Mouse (Mus musculus): ENCODE data around the gene Mef2d.

Mef2d gene

GRCm38 (mm10) chr3:88181374-88181773 is 39.2 kb downstream of the Mef2d start:
- DNase-seq (ENCODE audit: low spot score) = no peak

DNA sequence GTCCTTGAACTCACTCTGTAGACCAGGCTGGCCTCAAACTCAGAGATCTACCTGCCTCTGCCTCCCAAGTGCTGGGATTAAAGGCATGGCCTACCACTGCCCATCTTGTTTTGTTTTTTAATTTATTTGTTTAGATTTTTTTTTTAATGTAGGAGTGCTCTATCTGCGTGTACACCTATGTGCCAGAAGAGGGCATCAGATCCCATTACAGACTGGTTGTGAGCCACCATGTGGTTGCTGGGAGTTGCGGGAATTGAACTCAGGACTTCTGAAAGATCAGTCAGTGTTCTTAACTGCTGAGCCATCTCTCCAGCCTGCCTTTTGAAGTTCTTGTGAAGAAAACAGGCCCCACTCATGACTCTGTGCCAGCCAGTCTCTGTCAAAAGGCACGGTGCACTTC is 44.3 kb downstream of the Mef2d start:
- no peak for DNase-seq (ENCODE audit: low spot score)

DNA sequence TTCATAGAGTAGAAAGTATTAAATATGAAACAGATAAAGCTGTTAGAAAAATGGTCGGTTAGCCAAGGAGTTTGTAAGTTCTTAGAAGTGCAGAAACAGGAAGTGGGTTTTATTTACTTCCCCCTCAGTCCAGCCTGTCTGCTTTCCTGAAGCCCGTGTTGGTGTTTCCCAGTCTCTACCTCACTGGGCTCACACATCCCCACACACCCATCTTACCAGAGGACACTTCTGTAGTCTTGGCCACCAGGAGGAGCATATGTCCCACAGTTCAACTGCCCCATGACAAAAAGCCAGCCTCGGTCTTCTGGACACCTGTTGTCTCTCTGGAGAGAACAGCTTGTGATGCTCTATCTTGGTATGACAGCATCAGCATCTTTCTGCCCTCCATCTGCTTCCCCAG is 49.0 kb downstream of the Mef2d start:
- DNase-seq (ENCODE audit: low spot score) = no peak

DNA sequence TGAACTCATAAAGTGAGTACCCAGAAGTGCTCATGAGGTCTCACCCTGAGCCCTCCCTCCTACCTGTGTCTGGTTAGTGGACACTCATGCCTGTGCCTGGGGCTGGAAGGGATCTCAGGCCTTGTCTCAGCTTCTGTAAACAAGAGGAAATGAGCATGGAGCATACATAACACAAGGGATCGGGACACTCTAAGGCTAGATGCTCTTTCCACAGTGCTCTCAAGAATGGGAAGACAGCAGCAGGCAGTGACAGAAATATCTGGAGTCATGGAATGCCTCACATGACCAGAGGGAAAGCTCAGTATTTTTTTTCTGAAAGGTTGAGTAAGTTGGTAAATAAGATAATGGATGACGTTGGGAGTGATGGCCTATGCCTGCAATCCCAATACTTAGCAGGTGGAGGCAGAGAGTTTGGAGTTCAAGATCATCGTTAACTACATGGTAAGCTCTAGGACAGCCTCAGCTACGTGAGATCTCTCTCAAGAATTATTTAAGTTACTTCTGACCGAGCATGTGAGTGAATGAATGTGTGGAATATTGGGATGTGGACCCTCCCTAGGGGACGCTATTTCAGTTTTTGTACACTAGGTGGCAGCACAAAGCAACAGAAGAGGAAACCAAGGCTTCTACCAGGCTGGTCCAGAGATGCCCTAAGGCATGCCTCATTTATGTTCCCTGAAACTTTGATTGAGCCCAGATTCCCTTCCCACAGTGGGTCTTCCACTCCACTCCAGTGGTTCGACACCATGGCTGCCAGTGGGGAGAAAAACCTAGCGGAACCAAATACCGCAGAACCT is 49.8 kb downstream of the Mef2d start:
- no peak for DNase-seq (ENCODE audit: low spot score)

DNA sequence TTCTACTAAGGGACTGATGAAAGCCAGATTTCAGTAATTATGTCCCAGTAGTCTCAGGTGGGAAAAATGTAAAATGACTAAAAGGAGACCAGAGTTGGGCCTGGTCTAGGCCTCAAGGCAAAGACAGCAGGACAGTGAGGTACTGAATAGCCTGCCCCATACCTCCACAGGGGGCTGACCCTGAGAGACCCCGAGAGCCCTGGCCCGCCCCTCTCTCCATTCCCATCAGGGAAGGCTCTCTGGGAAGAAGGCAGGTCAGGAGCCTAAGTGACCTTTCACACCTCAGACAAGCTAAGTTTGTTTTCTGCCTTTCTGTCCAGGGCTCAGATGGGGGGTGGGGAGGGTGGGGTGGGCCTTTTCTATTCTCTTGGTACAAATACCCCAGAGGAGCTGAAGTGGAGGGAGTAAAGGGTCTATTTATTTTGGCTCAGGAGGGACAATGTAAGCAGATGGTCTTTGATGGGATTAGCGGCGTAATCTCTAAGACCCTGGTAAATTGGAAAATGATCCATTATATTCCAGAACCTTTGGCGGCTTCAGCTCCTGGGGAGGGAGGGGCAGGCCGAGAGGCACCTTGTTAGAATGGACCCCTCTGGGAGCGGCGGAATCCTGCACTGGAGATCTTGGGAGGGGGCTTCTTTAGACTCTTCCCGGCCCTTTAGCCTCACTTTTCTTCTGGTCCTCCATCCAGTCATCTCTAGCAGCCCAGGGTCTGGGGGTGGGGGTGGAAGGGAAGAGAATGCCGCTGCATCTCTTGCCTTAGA is 55.8 kb downstream of the Mef2d start:
- no peak for DNase-seq (ENCODE audit: low spot score)

DNA sequence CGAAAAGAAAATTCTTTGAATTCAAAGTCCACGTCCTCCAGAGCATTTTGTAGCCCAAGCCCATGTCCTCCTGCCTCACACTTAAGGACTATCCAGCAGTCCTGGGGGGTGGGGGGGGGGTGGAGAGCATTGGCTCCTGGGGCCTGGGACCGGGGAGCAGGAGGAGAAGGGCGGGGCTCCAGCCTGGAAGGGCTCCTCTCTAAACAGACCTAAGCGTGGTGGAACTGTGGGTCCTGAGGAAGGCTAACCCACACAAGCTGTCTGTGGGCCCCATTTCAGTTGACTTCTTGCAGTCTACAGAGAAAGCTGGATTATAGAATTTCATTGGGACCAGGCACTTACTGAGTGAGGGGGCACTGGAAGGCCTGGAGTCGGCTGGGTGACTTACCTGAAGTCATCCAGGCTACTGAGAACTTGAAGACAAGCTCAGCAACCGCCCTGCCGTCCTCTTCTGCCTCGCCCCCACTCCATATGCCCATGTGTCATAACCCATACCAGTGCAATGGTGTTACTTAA is 56.4 kb downstream of the Mef2d start:
- no peak for DNase-seq (ENCODE audit: low spot score)

DNA sequence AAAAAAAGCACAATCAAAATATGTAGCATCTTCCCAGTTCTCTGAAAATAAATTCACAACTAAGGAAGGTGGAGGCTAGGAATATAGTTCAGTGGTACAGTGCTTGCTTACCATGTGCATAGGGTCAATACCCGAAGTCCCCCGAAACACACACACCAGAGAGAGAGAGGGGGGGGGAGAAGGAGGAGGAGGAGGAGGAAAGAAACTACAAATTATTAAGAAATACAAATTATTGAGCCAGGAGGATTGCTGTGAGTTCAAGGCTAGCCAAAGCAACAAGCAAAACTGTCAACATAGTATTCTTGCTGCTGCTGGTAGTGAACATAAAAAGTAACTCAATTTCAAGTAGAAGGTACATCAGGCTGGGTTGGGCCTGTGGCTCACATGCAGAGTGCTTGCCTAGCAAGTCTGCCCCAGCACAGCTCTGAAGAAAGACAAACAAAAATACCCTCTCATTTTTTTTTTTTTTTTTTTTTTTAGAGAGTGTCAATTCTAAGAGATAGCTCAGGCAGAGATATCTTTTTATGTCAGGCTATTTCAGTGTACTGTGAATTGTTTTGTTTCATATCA is 57.5 kb downstream of the Mef2d start:
- DNase-seq (ENCODE audit: low spot score) = no peak

GRCm38 (mm10) chr3:88200161-88200971 is 58.2 kb downstream of the Mef2d start:
- peak; percentile 6 for DNase-seq (ENCODE audit: low spot score)

DNA sequence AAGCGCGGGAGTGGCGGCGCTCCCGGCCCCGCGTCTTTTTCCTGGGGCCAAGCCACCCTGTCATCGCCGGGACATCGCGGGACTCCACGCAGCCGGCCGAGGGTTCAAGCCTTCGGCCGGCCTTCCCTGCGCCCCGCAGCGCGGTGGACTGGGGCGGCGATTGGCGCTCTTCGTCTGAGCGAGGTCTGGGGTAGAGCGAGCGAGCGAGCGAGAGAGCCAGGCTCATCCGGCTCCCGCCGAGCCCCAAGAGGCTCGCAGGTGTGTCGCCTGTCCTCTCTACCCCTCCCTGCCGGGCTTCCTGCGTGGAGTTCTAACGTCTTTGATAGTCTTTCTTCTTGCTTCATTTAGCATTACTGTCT is 58.8 kb downstream of the Mef2d start:
- no peak for DNase-seq (ENCODE audit: low spot score)

DNA sequence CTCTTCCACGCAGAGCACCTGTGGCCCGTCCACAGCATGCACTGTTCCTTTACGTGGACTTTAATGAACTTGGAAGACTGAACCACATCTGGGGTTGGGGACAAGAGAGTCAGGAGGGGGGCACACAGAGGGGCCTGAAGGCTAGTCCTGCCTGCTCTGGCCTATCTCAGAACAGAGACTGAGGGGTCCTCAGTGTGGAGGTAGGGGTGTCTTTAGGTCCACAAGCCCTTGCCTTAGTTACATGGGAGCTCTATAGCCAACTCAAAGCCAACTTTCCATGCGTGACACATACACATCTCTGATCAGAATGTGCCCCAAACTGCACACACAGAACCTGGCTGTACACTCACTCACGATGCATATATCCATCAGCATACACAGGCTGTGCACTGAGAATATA is 59.5 kb downstream of the Mef2d start:
- DNase-seq (ENCODE audit: low spot score) = no peak

DNA sequence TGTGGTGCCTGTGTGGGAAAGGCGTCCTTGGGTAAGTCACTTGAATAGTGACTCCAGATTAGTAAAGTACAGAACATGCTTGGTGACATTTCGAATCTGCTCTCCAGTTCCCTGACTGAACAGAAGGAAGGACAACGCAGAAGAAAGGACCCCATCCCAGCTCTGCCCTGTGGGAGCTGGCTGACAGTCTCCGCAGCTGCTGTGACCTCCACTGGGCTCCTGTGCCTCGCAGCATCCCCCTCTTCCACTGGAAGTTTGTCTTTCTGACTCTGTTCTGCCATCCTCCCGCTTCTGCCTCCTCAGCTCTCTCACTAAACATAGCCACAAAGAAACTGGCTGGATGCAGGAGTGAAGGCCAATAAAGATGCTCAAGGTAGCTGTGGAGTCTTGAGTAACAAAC is 60.8 kb downstream of the Mef2d start:
- no peak for DNase-seq (ENCODE audit: low spot score)

GRCm38 (mm10) chr3:88203456-88203855 is 61.3 kb downstream of the Mef2d start:
- no peak for DNase-seq (ENCODE audit: low spot score)

DNA sequence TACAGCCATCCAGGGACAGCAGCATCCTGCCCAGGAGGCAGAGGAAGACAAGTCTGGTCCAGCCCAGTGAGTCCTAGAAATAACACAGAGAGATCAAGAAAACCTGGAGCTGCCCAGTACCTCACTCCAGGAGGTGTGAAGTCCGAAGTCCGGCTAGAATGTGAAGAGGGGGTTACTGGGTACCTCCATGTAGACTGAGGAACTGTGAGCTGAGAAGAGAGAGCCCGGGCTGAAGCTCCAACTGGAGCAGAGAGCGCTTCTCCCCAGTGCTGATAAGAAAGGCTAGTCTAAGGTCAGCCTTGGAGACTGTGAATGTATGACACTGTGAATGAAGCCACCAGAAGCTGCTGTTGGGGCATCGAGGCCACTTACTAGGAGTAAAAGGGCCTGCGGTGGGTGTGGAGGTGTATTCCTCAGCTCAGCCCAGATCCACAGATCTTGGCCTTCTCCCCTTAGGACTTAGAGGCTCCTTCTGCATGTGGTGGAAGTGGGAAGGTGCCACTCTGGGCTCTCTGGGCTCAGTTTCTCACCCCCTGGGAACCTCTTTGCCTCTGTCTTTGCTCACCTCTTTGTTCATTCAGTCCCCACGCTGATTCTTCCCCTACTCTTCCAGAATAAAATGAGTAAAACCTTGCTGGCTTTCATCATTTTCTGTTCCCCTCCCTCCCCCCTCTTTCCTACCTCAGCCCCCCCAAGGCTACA is 62.0 kb downstream of the Mef2d start:
- DNase-seq (ENCODE audit: low spot score) = no peak

- DNase-seq (ENCODE audit: low spot score) = no peak
These were observed 62.6 kb downstream of the Mef2d start for GRCm38 (mm10) chr3:88204751-88205150.

GRCm38 (mm10) chr3:88205176-88205562 is 63.0 kb downstream of the Mef2d start:
- no peak for DNase-seq (ENCODE audit: low spot score)

GRCm38 (mm10) chr3:88205563-88206491 is 63.7 kb downstream of the Mef2d start:
- DNase-seq (ENCODE audit: low spot score) = no peak

DNA sequence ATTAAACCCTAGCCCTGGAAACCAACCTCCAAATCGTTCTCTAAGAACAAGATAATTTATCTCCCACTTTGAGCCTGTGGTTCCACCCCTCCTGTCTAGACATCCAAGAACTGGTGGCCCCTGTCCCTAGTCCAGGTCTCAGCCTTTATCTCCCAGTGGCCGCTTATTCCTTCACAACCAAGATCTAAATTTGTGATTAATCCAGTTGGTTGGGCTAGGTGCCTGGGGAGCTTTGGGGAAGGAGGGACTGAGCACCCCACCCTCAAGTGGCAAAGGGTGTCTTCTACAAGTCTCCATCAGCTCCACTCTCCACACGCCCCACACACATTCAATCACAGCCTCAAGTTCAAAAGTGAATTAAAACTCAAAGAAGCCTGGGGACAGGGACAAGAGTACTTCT is 64.3 kb downstream of the Mef2d start:
- no peak for DNase-seq (ENCODE audit: low spot score)

- DNase-seq (ENCODE audit: low spot score) = no peak
These were observed 64.8 kb downstream of the Mef2d start for GRCm38 (mm10) chr3:88206901-88207371.

- no peak for DNase-seq (ENCODE audit: low spot score)
These were observed 65.4 kb downstream of the Mef2d start for GRCm38 (mm10) chr3:88207451-88208100.

GRCm38 (mm10) chr3:88208226-88208720 is 66.1 kb downstream of the Mef2d start:
- no peak for DNase-seq (ENCODE audit: low spot score)
